8 mouse cellular contexts compared by ENCODE assay signal in the genomic region with DNA sequence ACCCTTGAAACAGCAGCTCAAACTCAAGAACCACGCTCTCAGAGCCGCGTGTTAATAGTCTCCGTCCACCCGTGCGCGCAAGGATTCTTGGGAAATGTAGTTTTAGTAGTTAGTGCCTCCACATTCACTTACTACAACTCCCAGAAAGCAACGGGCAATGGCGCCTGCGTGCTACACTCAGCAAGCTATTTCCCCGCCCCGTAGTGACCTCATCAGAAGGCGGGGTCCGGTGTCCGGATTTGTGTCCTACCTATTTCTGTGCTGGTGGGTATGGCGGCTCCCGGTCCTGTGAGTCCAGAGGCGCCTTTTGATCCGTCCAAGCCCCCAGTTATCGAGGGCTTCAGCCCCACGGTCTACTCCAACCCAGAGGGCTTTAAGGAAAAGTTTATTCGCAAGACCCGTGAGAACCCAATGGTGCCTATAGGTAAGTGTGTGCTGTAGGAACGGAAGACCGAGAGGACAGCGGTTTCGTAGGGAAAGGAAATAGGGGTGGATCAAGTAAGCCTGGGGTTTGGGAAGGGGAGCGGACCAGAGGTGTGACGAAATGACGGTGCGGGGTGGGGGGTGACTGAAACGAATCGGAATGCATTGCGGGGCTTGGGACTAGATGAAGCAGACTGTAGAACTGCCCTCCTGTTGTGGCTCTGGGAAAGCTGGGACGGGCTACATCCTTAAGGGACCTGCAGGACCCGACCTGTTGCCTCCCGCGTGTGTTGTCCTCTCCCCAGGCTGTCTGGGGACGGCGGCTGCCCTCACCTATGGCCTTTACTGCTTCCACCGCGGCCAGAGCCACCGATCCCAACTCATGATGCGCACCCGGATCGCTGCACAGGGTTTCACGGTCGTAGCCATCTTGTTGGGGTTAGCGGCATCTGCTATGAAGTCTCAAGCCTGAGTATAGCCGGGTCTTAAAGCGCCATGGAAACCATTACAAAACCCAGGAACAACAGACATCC. TPM values are rescaled to one million over a fixed set of nuclear protein-coding genes. Genes with fewer than 3 reads are reported as not detected.
DNase-seq lines count a peak whose midpoint lies in the region; ATAC-seq and TF ChIP-seq lines count a peak whose summit lies in the region.

A gene (minus strand): TSS at position 95 of the 956 bp plus-strand sequence.
A gene (plus strand): TSS at position 212 of the 956 bp plus-strand sequence.

- no peaks in the 10 kb centered on the region for H3K9me3 ChIP-seq in erythroblast, embryonic 14.5 days (ENCODE audit: control insufficient read depth, low read length)
- no peaks in the 10 kb centered on the region for H3K9me3 ChIP-seq in heart, embryonic 11.5 days (replicated peaks; ENCODE audit: control insufficient read depth, low read length)
- H3K9me3 ChIP-seq in kidney, embryonic 16.5 days (ENCODE audit: low read length): no peaks in the 10 kb centered on the region

- H3ac ChIP-seq in C2C12 (ENCODE audit: control insufficient read depth, insufficient read length, low read depth): peak within 1 kb of the TSS; percentile 100
- H3ac ChIP-seq in myocyte (ENCODE audit: control insufficient read depth, insufficient read length): peak within 1 kb of the TSS; percentile 10

- peak within 1 kb of the TSS; percentile 81 for H3K4me2 ChIP-seq in heart, embryonic 11.5 days
- peak within 1 kb of the TSS; percentile 82 for H3K4me2 ChIP-seq in kidney, embryonic 16.5 days (replicated peaks; ENCODE audit: low read depth, low read length)
- H3K4me2 ChIP-seq in myocyte (ENCODE audit: low read depth): peak within 1 kb of the TSS; percentile 88

- TF ChIP-seq CTCF in C2C12 (IDR thresholded peaks at IDR 0.05; ENCODE audit: control insufficient read depth, insufficient read depth, insufficient read length): no peak
- TF ChIP-seq CTCF in brain, embryonic 14.5 days (IDR thresholded peaks at IDR 0.05; ENCODE audit: borderline replicate concordance, extremely low read depth, insufficient read depth, insufficient read length): no peak
- TF ChIP-seq CTCF in liver, adult 2 months (IDR thresholded peaks at IDR 0.05; ENCODE audit: low read depth, low read length): no peak

- peak; percentile 96 for ATAC-seq in heart, embryonic 11.5 days (replicated peaks; ENCODE audit: insufficient number of reproducible peaks, low FRiP score, low TSS enrichment)
- peak; percentile 97 for ATAC-seq in kidney, embryonic 16.5 days (ENCODE audit: low FRiP score, low TSS enrichment)

- peak; percentile 33; the same call in 1 of the 2 replicates for TF ChIP-seq POLR2A in brain, embryonic 14.5 days (IDR thresholded peaks at IDR 0.05; ENCODE audit: borderline replicate concordance, extremely low read depth, insufficient read depth, insufficient read length, poor library complexity, severe bottlenecking)
- peak; percentile 64 for TF ChIP-seq POLR2A in liver, adult 2 months (IDR thresholded peaks at IDR 0.05; ENCODE audit: extremely low read depth, insufficient read depth, low read length)
- TF ChIP-seq POLR2A in myocyte (IDR thresholded peaks at IDR 0.05; ENCODE audit: insufficient read length, low read depth): peak; percentile 62

- whole genome bisulfite sequencing in heart, embryonic 11.5 days (ENCODE audit: insufficient replicate concordance): under 1% methylated on average over 51 of the region's 51 CpGs
- WGBS in kidney, embryonic 16.5 days: under 1% methylated on average over 51 of the region's 51 CpGs
- under 1% methylated on average over 51 of the region's 51 CpGs for WGBS in liver, adult 2 months

- peaks cover 21% of the 10 kb centered on the region for H3K79me3 ChIP-seq in C2C12 (ENCODE audit: low read depth)

- H3K27ac ChIP-seq in heart, embryonic 11.5 days (ENCODE audit: low read depth, low read length): peak within 1 kb of the TSS; percentile 69
- peak within 1 kb of the TSS; percentile 91 for H3K27ac ChIP-seq in kidney, embryonic 16.5 days (ENCODE audit: low read length)
- peak within 1 kb of the TSS; percentile 73 for H3K27ac ChIP-seq in liver, adult 2 months (replicated peaks; ENCODE audit: insufficient read depth, low read depth, low read length)

- H3K9ac ChIP-seq in heart, embryonic 11.5 days (ENCODE audit: low read depth, low read length): peak within 1 kb of the TSS; percentile 77
- peak within 1 kb of the TSS; percentile 95 for H3K9ac ChIP-seq in kidney, embryonic 16.5 days (replicated peaks; ENCODE audit: low read length)
- H3K9ac ChIP-seq in liver, adult 2 months (ENCODE audit: low read depth, low read length): peak within 1 kb of the TSS; percentile 89

- no peaks in the 10 kb centered on the region for H3K27me3 ChIP-seq in C2C12 (ENCODE audit: control insufficient read depth, insufficient read depth, insufficient read length)
- no peaks in the 10 kb centered on the region for H3K27me3 ChIP-seq in erythroblast, embryonic 14.5 days (ENCODE audit: control insufficient read depth)
- H3K27me3 ChIP-seq in heart, embryonic 11.5 days (ENCODE audit: control insufficient read depth, insufficient read depth, low read length): no peaks in the 10 kb centered on the region
- no peaks in the 10 kb centered on the region for H3K27me3 ChIP-seq in kidney, embryonic 16.5 days (ENCODE audit: insufficient read depth, low read length)
- no peaks in the 10 kb centered on the region for H3K27me3 ChIP-seq in liver, adult 2 months (ENCODE audit: control insufficient read depth, insufficient read depth, low read length)
- no peaks in the 10 kb centered on the region for H3K27me3 ChIP-seq in myocyte (ENCODE audit: control insufficient read depth, insufficient read depth, insufficient read length)
- no peaks in the 10 kb centered on the region for H3K27me3 ChIP-seq in splenic B cell, adult 2 months (ENCODE audit: control insufficient read depth, insufficient read depth, low read length, poor library complexity, severe bottlenecking)

- peaks cover 44% of the 10 kb centered on the region for H3K4me1 ChIP-seq in erythroblast, embryonic 14.5 days (ENCODE audit: control insufficient read depth)
- peaks cover 16% of the 10 kb centered on the region for H3K4me1 ChIP-seq in heart, embryonic 11.5 days (ENCODE audit: control insufficient read depth, insufficient read depth, low read length)
- peaks cover 20% of the 10 kb centered on the region for H3K4me1 ChIP-seq in kidney, embryonic 16.5 days (ENCODE audit: insufficient read depth, low read length)
- H3K4me1 ChIP-seq in liver, adult 2 months (ENCODE audit: control insufficient read depth, insufficient read depth, low read length): peaks cover 10% of the 10 kb centered on the region

- H3K36me3 ChIP-seq in C2C12 (ENCODE audit: control insufficient read depth, insufficient read depth) (peaks cover 35% of the 10 kb centered on the region), myocyte (ENCODE audit: control insufficient read depth, insufficient read depth) (peaks cover 18% of the 10 kb centered on the region)
- peaks cover 60% of the 10 kb centered on the region for H3K36me3 ChIP-seq in erythroblast, embryonic 14.5 days (ENCODE audit: control insufficient read depth)
- 0 out of 2 replicates have a peak, but pooled peaks cover 2% of the 10 kb centered on the region for H3K36me3 ChIP-seq in heart, embryonic 11.5 days (ENCODE audit: control insufficient read depth, insufficient read depth, low read length)
- peaks cover 20% of the 10 kb centered on the region for H3K36me3 ChIP-seq in kidney, embryonic 16.5 days (ENCODE audit: insufficient read depth, low read length)
- H3K36me3 ChIP-seq in liver, adult 2 months (ENCODE audit: control insufficient read depth, insufficient read depth, low read length): peaks cover 10% of the 10 kb centered on the region
- H3K36me3 ChIP-seq in splenic B cell, adult 2 months (ENCODE audit: control insufficient read depth, insufficient read depth, low read length, poor library complexity, severe bottlenecking): peaks cover 2% of the 10 kb centered on the region; the same call in 1 of the 2 replicates

- H3K4me3 ChIP-seq in C2C12 (ENCODE audit: insufficient read depth, poor library complexity, severe bottlenecking) (peak within 1 kb of the TSS; percentile 79), myocyte (peak within 1 kb of the TSS; percentile 96)
- H3K4me3 ChIP-seq in erythroblast, embryonic 14.5 days (replicated peaks): peak within 1 kb of the TSS; percentile 83
- peak within 1 kb of the TSS; percentile 69 for H3K4me3 ChIP-seq in heart, embryonic 11.5 days (ENCODE audit: low read depth, low read length)
- peak within 1 kb of the TSS; percentile 98 for H3K4me3 ChIP-seq in kidney, embryonic 16.5 days (ENCODE audit: low read length)
- H3K4me3 ChIP-seq in liver, adult 2 months (ENCODE audit: insufficient read depth, low read depth, low read length): peak within 1 kb of the TSS; percentile 94

- peaks cover 72% of the 10 kb centered on the region for H3K79me2 ChIP-seq in C2C12 (ENCODE audit: control insufficient read depth, insufficient read depth)
- peaks cover 11% of the 10 kb centered on the region; the same call in 1 of the 2 replicates for H3K79me2 ChIP-seq in liver, adult 2 months (ENCODE audit: control insufficient read depth, insufficient read depth, low read length)
- peaks cover 41% of the 10 kb centered on the region for H3K79me2 ChIP-seq in myocyte (ENCODE audit: control insufficient read depth, insufficient read depth)

- DNase-seq in brain, embryonic 14.5 days (ENCODE audit: low read depth): peak; percentile 99
- DNase-seq in liver, adult 2 months (ENCODE audit: extremely low read depth, low read depth, low spot score): peak; percentile 96
- DNase-seq in splenic B cell, adult 2 months (ENCODE audit: low read depth, low spot score): peak; percentile 98

TF ChIP-seq in C2C12, 6 proteins besides CTCF, POLR2A, EP300 and RAD21 (continues in another document):
- TF ChIP-seq USF1 (IDR thresholded peaks at IDR 0.05; ENCODE audit: low read depth): no peak

TF ChIP-seq in myocyte, 11 proteins besides CTCF, POLR2A, EP300 and RAD21 (continues in another document):
- TF ChIP-seq SRF (IDR thresholded peaks at IDR 0.05; ENCODE audit: control insufficient read depth, insufficient read length, low read depth): peak; percentile 21

RNA-seq across cellular contexts. Expression of the first gene that starts in this region (rescaled TPM):
- polyA plus RNA-seq in C2C12 (2012; fragmentation: generic; extraction: Trizol) (87.4 TPM), myocyte (2012; fragmentation: generic; extraction: Trizol) (51.1 TPM)
- polyA plus RNA-seq in brain, embryonic 14.5 days (2012; rRNA removed): 29.8 and 30.8 TPM in 2 replicates
- polyA plus RNA-seq in erythroblast, embryonic 14.5 days (2012): 0.77 and 1.7 TPM in 2 replicates
- polyA plus RNA-seq in heart, embryonic 11.5 days (2014; fragmentation: Nextera tagmentation; extraction: Ambion mirVana): 61.8 and 65.6 TPM in 2 replicates
- polyA plus RNA-seq in kidney, embryonic 16.5 days (2015; fragmentation: Nextera tagmentation; extraction: Ambion mirVana): 97.6 and 106 TPM in 2 replicates
- total RNA-seq in liver, adult 2 months (2014; rRNA removed): 15.0 and 15.8 TPM in 2 replicates
- polyA plus RNA-seq in liver, adult 2 months (2012; rRNA removed): 9.4 and 11.1 TPM in 2 replicates

RNA-seq across cellular contexts. Expression of the second gene that starts in this region (rescaled TPM):
- 144 TPM for polyA plus RNA-seq in C2C12 (2012; fragmentation: generic; extraction: Trizol)
- 140 and 169 TPM in 2 replicates for polyA plus RNA-seq in brain, embryonic 14.5 days (2012; rRNA removed)
- polyA plus RNA-seq in erythroblast, embryonic 14.5 days (2012): 3.8 and 14.7 TPM in 2 replicates
- polyA plus RNA-seq in heart, embryonic 11.5 days (2014; fragmentation: Nextera tagmentation; extraction: Ambion mirVana): 225 and 241 TPM in 2 replicates
- 203 and 208 TPM in 2 replicates for polyA plus RNA-seq in kidney, embryonic 16.5 days (2015; fragmentation: Nextera tagmentation; extraction: Ambion mirVana)
- 51.1 and 56.3 TPM in 2 replicates for total RNA-seq in liver, adult 2 months (2014; rRNA removed)
- 98.7 and 133 TPM in 2 replicates for polyA plus RNA-seq in liver, adult 2 months (2012; rRNA removed)
- polyA plus RNA-seq in myocyte (2012; fragmentation: generic; extraction: Trizol): 234 TPM

Comparison
In these comparisons a context has a peak if more than half of its experiments do, and no peak if none do; other contexts are left out.
1. Peak in every context shown above with its lines: DNase-seq, ATAC-seq, H3K4me3 ChIP-seq and H3K27ac ChIP-seq.